Mouse (Mus musculus): ENCODE data around the gene Nr1h2. TPM values are rescaled to one million over a fixed set of nuclear protein-coding genes. Genes with fewer than 3 reads are reported as not detected.

The Nr1h2 gene
- total RNA-seq, 2 experiments from 2014 or later: 64.9 to 68.5 TPM

GRCm38 (mm10) chr7:44551301-44551700, 2.5 kb downstream of the Nr1h2 start:
- DNase-seq (ENCODE audit: low spot score in 2 of 2): no peak

- no peak for DNase-seq (ENCODE audit: low spot score in 2 of 2)
Measured at GRCm38 (mm10) chr7:44550409-44550678, 3.4 kb downstream of the Nr1h2 start.

DNA sequence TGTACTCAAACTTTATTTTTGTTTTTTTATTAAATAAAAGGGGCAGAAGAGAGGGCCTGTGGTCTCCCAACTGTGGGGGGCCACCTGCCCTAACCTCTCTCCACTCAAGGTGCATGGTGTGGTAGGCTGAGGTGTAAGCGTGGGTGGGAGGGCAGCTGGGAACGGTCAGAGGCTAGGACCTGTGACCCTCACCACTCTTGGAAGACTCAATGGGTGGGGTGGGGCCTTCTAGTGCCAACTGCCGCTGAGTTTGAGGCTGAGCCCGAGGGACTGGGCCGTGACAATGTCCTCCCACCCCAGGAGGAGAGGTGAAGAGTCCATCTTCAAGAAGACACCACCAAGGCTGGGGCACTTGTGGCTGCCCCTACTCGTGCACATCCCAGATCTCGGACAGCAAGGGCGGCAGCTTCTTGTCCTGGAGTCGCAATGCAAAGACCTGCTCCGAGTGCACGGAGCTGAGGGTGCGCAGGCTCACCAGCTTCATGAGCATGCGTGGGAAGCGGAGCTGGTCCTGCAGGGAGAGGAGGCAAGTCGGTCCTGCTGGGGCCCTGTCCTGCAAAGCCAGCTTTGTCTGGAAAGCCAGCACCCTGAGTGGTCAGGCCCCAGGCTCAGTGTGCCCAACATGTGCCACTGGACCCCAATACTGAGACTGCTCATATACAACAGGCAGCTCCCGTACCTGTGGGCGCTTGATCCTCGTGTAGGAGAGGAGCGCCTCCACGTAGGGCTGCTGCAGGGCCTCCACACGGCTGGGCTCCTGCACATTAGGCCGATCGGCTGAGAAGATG, 3.9 kb downstream of the Nr1h2 start:
- DNase-seq (ENCODE audit: low spot score in 2 of 2): no peak

GRCm38 (mm10) chr7:44548497-44549087, 5.2 kb downstream of the Nr1h2 start, which contains the start of gene Pold1:
Gene Pold1, minus strand, starts transcription at chr7:44548849.
- peak; percentile 99 for DNase-seq (ENCODE audit: low spot score in 2 of 2)

GRCm38 (mm10) chr7:44547725-44548124, 6.0 kb downstream of the Nr1h2 start:
- DNase-seq (ENCODE audit: low spot score in 2 of 2): no peak

GRCm38 (mm10) chr7:44547041-44547440, 6.7 kb downstream of the Nr1h2 start:
- no peak for DNase-seq (ENCODE audit: low spot score in 2 of 2)

DNA sequence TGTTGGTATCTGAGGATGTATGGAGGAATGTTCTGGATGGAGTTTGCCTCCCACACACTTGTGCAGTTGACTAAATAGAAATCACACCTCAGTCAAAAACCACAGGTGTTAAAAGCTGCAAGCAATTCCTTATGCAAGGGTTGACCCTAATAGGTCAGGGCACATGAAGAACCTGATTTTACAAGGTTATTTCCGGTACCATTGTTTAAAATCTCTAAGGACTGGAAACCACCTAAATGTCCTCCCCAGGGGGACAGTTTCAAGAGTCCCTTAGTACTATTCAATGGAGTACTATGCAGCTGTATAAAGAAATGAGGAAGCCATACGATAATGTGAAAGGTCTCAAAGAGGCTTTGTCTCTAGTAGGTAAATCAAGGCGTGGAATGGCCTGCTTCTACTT, 7.5 kb downstream of the Nr1h2 start:
- DNase-seq (ENCODE audit: low spot score in 2 of 2): no peak

- no peak for DNase-seq (ENCODE audit: low spot score in 2 of 2)
Measured at GRCm38 (mm10) chr7:44543071-44543470, 10.7 kb downstream of the Nr1h2 start.

GRCm38 (mm10) chr7:44542555-44542954, 11.2 kb downstream of the Nr1h2 start:
- DNase-seq (ENCODE audit: low spot score in 2 of 2): no peak

DNA sequence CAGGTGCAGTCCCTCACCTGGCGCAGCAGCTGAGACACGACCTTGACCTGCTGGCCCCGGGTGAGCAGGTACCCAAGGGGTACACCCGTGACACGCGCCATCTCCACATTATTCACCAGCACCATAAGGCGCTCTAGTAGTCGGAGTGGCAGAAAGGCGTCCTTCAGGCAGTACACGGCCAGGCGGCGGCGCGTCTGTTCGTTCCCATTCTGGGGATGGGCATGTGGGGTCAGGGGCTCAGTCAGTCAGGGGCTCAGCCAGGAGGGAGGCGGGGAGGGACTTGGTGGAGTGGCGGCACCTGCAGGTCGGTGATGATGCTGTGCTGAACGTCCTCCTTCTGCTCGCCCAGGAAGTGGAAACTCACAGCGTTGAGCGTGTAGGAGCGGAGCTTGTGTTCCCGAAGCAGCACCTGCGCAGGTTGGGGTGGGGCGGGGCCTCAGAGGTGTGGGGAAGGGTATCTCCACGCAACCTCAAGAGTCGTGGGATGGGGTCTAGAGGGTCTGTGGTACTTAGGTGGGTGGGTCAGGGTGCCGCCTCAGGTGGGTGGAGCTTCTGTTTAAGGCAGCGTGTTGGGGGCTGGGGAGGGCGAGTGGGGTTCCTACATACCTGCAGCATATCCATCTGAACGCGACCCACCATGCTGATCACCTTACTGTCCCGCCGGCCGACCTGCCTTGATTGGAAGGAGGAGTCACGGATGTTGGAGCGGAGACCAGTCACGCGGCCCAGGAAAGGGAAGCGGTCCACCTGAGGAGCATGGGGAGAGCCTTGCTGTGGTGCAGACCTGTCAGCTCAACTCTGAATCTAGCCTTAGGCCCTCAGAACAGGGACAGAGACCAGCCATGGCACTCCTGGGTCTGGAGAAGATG, 14.8 kb downstream of the Nr1h2 start:
- DNase-seq (ENCODE audit: low spot score in 2 of 2): no peak

- no peak for DNase-seq (ENCODE audit: low spot score in 2 of 2)
Measured at GRCm38 (mm10) chr7:44537496-44537895, 16.3 kb downstream of the Nr1h2 start.

- no peak for DNase-seq (ENCODE audit: low spot score in 2 of 2)
Measured at GRCm38 (mm10) chr7:44537009-44537408, 16.7 kb downstream of the Nr1h2 start.

GRCm38 (mm10) chr7:44536590-44536968, 17.2 kb downstream of the Nr1h2 start:
- DNase-seq (ENCODE audit: low spot score in 2 of 2): no peak

DNA sequence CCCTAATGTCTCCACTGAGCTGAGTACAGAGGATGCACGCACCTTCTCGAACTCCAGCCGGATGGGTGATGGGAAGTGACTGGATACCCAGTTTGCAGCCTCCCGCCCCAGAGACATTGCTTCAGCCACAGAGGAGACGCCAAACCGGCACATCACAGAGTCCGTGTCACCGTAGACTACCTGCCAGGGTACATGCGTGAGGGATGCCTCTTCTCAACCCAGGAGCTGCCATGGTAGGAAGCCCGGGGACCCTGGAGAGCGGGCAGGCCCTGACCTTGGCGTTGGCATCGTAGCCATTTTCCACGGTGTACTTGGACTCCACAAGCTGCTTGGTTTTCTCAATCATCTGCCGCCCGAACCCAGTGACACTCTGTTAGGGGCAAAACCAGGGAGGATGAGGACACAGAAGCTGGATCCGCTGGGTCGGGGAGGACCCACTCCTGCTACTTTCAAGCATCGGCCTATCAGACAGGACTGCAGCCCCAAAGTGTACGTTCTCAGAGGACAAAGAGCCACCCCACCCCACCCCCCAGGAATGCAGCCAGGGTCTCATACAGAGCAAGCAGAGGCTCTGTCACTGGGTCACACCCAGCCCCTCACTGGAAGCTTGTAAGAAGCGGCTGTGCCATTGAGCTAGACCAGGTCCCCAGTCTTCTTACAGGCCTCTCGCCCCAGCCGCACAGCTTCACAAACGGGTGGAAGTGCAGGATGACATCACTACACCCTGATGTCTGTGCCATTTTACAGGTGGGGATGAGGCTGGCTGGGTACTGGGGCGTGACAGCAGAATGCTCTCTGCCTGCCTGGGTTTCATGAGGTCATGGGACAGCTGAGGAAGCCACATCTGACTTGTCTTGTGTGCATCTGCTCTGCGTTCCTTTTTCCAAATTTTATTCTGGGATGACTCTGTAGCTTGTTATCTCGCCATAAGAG, 17.8 kb downstream of the Nr1h2 start:
- DNase-seq (ENCODE audit: low spot score in 2 of 2): no peak

- DNase-seq (ENCODE audit: low spot score in 2 of 2): no peak
Measured at GRCm38 (mm10) chr7:44534656-44535441, 18.9 kb downstream of the Nr1h2 start.

DNA sequence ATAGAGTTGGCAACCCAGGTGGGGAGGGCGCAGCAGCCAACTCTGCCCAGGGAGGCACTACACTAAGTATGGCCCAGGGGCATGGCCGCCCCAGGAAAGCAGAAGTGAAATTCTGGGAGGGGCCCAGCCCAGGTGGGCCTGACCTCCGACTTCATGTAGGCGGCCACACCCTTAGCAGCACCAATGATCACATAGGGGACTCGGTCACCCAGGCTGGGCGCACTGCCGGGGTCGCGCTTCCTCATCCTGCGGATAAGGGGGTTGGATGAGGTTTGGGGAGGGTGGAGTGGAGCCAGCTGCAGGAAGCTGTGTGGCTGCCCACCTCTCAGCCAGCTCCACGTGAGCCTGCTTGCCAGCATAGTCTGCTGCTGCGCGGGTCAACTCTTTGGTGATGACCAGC, 19.5 kb downstream of the Nr1h2 start:
- DNase-seq (ENCODE audit: low spot score in 2 of 2): no peak

GRCm38 (mm10) chr7:44533746-44534045, 20.1 kb downstream of the Nr1h2 start:
- no peak for DNase-seq (ENCODE audit: low spot score in 2 of 2)

GRCm38 (mm10) chr7:44532918-44533745, 20.6 kb downstream of the Nr1h2 start:
- DNase-seq (ENCODE audit: low spot score in 2 of 2): no peak

DNA sequence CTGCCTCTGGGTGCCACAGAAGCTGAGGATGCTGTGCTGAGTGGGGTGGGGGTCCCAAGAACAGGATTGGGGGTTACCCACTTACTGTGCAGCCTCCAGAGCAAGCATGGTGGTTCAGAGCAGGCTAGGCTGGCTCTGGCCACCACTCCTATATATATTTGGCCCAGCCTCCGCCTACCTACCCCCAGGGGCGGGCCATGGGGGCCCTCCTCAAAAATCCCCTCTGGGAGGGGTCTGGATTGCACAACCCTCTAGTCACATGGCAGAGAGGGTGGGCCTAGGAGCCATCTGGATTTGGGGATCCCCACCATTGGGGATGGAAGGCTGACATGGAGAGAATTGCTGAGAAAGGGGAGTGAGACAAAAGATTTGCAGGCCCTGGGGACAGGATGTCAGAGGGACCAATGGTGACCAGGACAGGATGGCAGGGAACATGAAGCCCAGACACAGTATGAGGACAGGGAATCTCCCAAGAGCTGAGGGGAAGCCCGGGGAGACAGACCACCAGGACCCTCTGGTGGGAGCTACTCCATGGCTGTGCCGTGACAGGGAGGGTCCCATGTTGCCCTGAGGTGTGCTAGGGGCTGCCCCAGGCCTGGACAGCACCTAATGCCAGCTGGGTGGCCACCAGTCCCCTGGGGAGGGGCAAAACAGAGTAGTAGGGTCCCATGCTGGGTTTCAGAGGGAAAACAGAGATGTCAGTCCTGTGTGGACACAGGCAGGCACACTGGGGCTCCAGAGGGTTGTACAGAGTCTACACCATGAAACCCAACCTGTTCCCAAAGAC, 21.6 kb downstream of the Nr1h2 start, which contains the start of gene Spib:
Gene Spib, minus strand, starts transcription at position 126 of the 787 bp plus-strand sequence.
- DNase-seq (ENCODE audit: low spot score in 2 of 2): no peak
